15 mouse cellular contexts compared by ENCODE assay signal in genomic region chr10:12423994-12424725, GRCm38 (mm10).
"Had no signal": no experiment of that assay in that cellular context is flagged by ENCODE, and none has a peak within 500 bp of the region (broad histone marks: within the 10 kb centered on the region; RNA-seq: fewer than 3 reads in every experiment).

No protein-coding gene starts in this region.

- H3K4me3 ChIP-seq: limb, embryonic 12.5 days; limb, embryonic 15.5 days; lung, embryonic 15.5 days; midbrain, embryonic 12.5 days; midbrain, embryonic 15.5 days had no signal

- H3K9ac ChIP-seq: limb, embryonic 12.5 days; limb, embryonic 15.5 days; liver, embryonic 14.5 days; liver, postnatal 0 days; lung, embryonic 15.5 days; midbrain, embryonic 12.5 days; midbrain, embryonic 15.5 days had no signal

- H3K9me3 ChIP-seq: limb, embryonic 12.5 days; limb, embryonic 15.5 days; lung, embryonic 15.5 days; midbrain, embryonic 12.5 days; midbrain, embryonic 15.5 days had no signal

- ATAC-seq: liver, postnatal 0 days; midbrain, embryonic 15.5 days had no signal

- DNase-seq: kidney, postnatal 25 days; left cerebral cortex, postnatal 4 days; liver, postnatal 0 days; lung, postnatal 10 days; lung, postnatal 4 days; thymus, adult 18-20 months; thymus, postnatal 36 days had no signal

- H3K4me2 ChIP-seq: limb, embryonic 12.5 days; limb, embryonic 15.5 days; liver, embryonic 11.5 days; lung, embryonic 15.5 days; midbrain, embryonic 12.5 days; midbrain, embryonic 15.5 days had no signal

- H3K27ac ChIP-seq: kidney, postnatal 0 days; limb, embryonic 12.5 days; limb, embryonic 15.5 days; liver, embryonic 14.5 days; lung, embryonic 15.5 days; midbrain, embryonic 12.5 days; midbrain, embryonic 15.5 days had no signal

- H3K36me3 ChIP-seq: limb, embryonic 12.5 days; lung, embryonic 15.5 days; midbrain, embryonic 12.5 days; midbrain, embryonic 15.5 days had no signal

- H3K27me3 ChIP-seq: limb, embryonic 12.5 days; limb, embryonic 15.5 days; lung, embryonic 15.5 days; midbrain, embryonic 12.5 days; midbrain, embryonic 15.5 days had no signal

- H3K4me1 ChIP-seq: limb, embryonic 12.5 days; limb, embryonic 15.5 days; lung, embryonic 15.5 days; midbrain, embryonic 12.5 days; midbrain, embryonic 15.5 days had no signal
